Mouse (Mus musculus) limb, embryonic 12.5 days (tissue): ENCODE data around the gene Sostdc1. TPM values are rescaled to one million over a fixed set of nuclear protein-coding genes. Genes with fewer than 3 reads are reported as not detected.

Experiments used
- ATAC-seq: fragments of 200-750 bp; cut with Nextera tagmentation; 2 replicates; pipeline ENCODE4 v1.8.0; 2017; ENCODE audit warnings: low read depth, moderate TSS enrichment; ENCODE audit not compliant: insufficient number of reproducible peaks, insufficient read depth, low FRiP score, low TSS enrichment
- H3K27ac ChIP-seq: fragments of 300-500 bp; sonication (generic); 2 replicates; pipeline ENCODE4 v1.5.1; 2016; ENCODE audit warnings: mild to moderate bottlenecking, moderate library complexity
- H3K27me3 ChIP-seq: fragments of 300-500 bp; sonication (generic); 2 replicates; pipeline ENCODE4 v1.6.1; 2016; ENCODE audit warnings: mild to moderate bottlenecking, moderate library complexity
- H3K36me3 ChIP-seq: fragments of 300-500 bp; sonication (generic); 2 replicates; pipeline ENCODE4 v1.6.1; 2016; ENCODE audit warnings: mild to moderate bottlenecking, moderate library complexity
- H3K4me1 ChIP-seq: fragments of 300-500 bp; sonication (generic); replicated peaks from 2 replicates; pipeline ENCODE4 v1.6.1; 2016
- H3K4me2 ChIP-seq: fragments of 300-500 bp; sonication (generic); 2 replicates; pipeline ENCODE4 v1.6.1; 2016; ENCODE audit warnings: mild to moderate bottlenecking, moderate library complexity
- H3K4me3 ChIP-seq: fragments of 300-500 bp; sonication (generic); replicated peaks from 2 replicates; pipeline ENCODE4 v1.5.1; 2016; ENCODE audit warnings: mild to moderate bottlenecking
- H3K9ac ChIP-seq: fragments of 300-500 bp; sonication (generic); replicated peaks from 2 replicates; pipeline ENCODE4 v1.6.1; 2016; ENCODE audit warnings: mild to moderate bottlenecking, moderate library complexity
- H3K9me3 ChIP-seq: fragments of 300-500 bp; sonication (generic); 2 replicates; pipeline ENCODE4 v1.6.1; 2016; ENCODE audit warnings: mild to moderate bottlenecking, moderate library complexity
- WGBS: fragments of 180-500 bp; shearing (Covaris S2); methylation state at CpG from one replicate; pipeline ENCODE4 v1.1.7; 2016; 5-methylcytosine and 5-hydroxymethylcytosine counted together
- polyA plus RNA-seq: library from polyadenylated mRNA; unstranded; fragments of >200 nt; fragmentation: Nextera tagmentation; extraction: Ambion mirVana; gene quantifications from 2 replicates; pipeline ENCODE4 v1.2.1, GENCODE M21; 2016

Gene Sostdc1
- 44.2 and 47.6 TPM in 2 replicates for polyA plus RNA-seq

GRCm38 (mm10) chr12:36313916-36314315, at the start of gene Sostdc1:
Gene Sostdc1 (plus strand): TSS chr12:36314139.
- H3K4me1 ChIP-seq = peaks cover 30% of the 10 kb centered on the region
- H3K36me3 ChIP-seq = no peaks in the 10 kb centered on the region
- no peaks in the 10 kb centered on the region for H3K27me3 ChIP-seq
- no peaks in the 10 kb centered on the region for H3K9me3 ChIP-seq
- peak within 1 kb of the TSS; percentile 77 for H3K4me2 ChIP-seq
- H3K4me3 ChIP-seq = peak within 1 kb of the TSS; percentile 34
- 8% methylated on average over 7 of the region's 7 CpGs for WGBS
- H3K27ac ChIP-seq = peak within 1 kb of the TSS; percentile 46
- H3K9ac ChIP-seq = 0 out of 2 replicates have a peak within 1 kb of the TSS, but pooled peaks have one; percentile 18
- ATAC-seq = peak; percentile 63; the same call in 1 of the 2 replicates

GRCm38 (mm10) chr12:36267670-36268246, 46.2 kb upstream of the Sostdc1 start:
- no peak for ATAC-seq
- 88% methylated on average over 8 of the region's 8 CpGs for WGBS
- H3K9ac ChIP-seq = no peak overlapping the region
- no peak overlapping the region for H3K27ac ChIP-seq
- no peaks in the 10 kb centered on the region for H3K36me3 ChIP-seq
- H3K4me2 ChIP-seq = no peak overlapping the region
- H3K9me3 ChIP-seq = no peaks in the 10 kb centered on the region
- H3K27me3 ChIP-seq = no peaks in the 10 kb centered on the region
- H3K4me3 ChIP-seq = no peak overlapping the region
- H3K4me1 ChIP-seq = no peaks in the 10 kb centered on the region

DNA sequence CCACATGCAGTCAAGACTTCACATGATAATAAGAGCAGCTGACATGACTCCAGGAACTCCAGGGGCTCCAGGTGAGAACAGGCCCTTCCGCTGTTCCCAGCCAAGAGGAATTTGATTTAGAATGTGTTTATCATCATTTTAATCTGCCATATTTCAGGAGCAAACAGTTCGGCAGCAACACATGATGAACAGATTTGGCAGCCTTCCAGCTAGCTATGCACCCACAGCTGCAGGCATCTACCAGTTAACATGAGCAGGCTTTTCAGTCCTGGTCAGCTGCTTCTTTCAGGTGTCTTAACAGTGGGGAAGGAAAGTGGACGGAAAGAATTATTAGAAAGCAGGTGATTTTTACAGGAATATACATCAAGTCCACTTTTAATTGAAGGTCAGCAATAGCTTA, 39.1 kb upstream of the Sostdc1 start:
- Histone ChIP-seq H3K4me2 (no peak overlapping the region), H3K9me3 (no peaks in the 10 kb centered on the region), H3K9ac (no peak overlapping the region), H3K36me3 (no peaks in the 10 kb centered on the region), H3K4me1 (no peaks in the 10 kb centered on the region), H3K27me3 (no peaks in the 10 kb centered on the region), H3K4me3 (no peak overlapping the region), H3K27ac (no peak overlapping the region)
- no peak for ATAC-seq
- WGBS = 53% methylated on average over 3 of the region's 3 CpGs

DNA sequence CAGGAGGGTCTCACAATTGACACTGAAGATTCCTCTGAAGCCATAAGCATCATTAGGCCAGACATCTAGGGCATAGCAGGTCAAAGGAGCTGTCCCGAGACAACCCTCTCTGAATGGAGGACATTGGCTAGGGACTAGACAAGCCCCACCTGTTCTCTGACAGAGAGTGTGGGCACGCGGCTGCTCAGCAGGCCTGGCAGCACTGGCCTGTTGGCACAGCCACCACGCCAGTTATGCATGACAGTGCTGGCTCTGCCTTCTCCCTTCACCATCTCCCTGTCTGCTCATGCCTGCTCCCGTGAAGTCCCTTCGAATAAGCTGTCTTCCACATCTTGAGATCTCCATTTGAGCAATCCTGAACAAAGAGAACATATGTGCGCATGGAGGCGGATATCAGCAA, 24.3 kb upstream of the Sostdc1 start:
- Histone ChIP-seq H3K4me3 (no peak overlapping the region), H3K36me3 (no peaks in the 10 kb centered on the region), H3K9ac (no peak overlapping the region), H3K9me3 (no peaks in the 10 kb centered on the region), H3K27me3 (no peaks in the 10 kb centered on the region; the same call in 1 of the 2 replicates), H3K27ac (no peak overlapping the region), H3K4me1 (no peaks in the 10 kb centered on the region), H3K4me2 (no peak overlapping the region)
- no peak for ATAC-seq
- WGBS = 88% methylated on average over 8 of the region's 8 CpGs

DNA sequence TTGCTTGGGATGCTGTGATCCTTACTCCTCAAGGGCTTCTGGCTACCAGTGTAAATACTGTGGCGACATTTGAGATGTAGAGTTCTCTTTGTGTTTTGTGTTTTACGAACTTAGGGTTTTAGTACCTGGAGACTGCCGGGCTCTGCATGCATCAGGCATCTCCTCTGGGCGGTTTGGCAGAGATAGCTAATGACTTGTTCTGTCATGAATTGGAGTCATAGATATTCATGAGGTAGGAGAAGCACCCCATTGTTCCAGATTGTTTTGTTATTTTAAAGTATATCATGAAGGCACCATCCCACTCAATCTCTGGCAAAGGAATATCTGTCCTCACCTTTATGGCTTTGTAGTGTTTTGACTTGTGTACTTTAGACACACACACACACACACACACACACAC, 23.5 kb upstream of the Sostdc1 start:
- Histone ChIP-seq H3K4me1 (no peaks in the 10 kb centered on the region), H3K9ac (no peak overlapping the region), H3K27me3 (no peaks in the 10 kb centered on the region; the same call in 1 of the 2 replicates), H3K36me3 (no peaks in the 10 kb centered on the region), H3K9me3 (no peaks in the 10 kb centered on the region), H3K27ac (no peak overlapping the region), H3K4me3 (no peak overlapping the region), H3K4me2 (no peak overlapping the region)
- 71% methylated on average over 4 of the region's 4 CpGs for WGBS
- no peak for ATAC-seq

DNA sequence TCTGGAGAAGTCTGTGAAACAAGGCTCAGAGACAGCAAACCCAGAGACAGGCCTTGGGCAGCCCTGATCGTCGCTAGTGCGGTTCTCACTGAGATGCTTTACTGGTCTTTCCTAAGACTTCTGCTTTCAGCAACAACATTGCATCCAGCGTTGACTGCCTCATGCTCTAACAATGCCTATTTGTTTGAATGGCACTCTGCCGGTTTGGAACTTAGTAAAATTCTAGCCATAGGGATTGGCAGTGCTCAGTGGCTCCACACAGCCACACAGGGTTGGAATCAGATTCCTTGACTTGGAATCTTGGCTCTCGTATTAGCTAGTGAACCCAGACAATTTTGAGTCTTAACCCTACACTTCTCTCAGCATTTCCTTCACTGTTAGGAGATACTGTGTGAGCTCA, 22.6 kb upstream of the Sostdc1 start:
- Histone ChIP-seq H3K27me3 (no peaks in the 10 kb centered on the region; the same call in 1 of the 2 replicates), H3K9me3 (no peaks in the 10 kb centered on the region), H3K4me1 (no peaks in the 10 kb centered on the region), H3K4me2 (no peak overlapping the region), H3K36me3 (no peaks in the 10 kb centered on the region), H3K27ac (no peak overlapping the region), H3K4me3 (no peak overlapping the region), H3K9ac (no peak overlapping the region)
- WGBS = 85% methylated on average over 6 of the region's 6 CpGs
- no peak for ATAC-seq

DNA sequence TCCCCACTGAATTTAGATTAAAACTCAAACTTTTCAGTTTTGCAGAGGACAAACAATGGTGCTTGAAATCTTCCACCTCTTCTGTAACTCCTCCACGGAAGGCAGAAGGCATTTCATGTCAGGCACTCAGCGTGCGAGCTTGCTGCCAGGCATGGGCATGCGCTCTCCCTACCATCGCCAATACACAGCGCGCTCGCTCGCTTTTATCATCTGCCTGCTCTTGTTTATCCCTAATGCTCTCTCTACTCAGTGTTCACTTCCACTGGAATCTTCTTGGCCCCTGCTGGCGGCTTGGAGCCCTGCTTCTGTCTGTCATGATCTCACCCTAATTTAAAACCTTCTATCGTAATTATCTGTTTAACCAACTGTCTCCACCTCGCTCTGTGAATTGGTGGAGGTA, 11.6 kb upstream of the Sostdc1 start:
- H3K4me2 ChIP-seq = no peak overlapping the region
- H3K36me3 ChIP-seq = no peaks in the 10 kb centered on the region
- no peaks in the 10 kb centered on the region for H3K27me3 ChIP-seq
- H3K9me3 ChIP-seq = no peaks in the 10 kb centered on the region
- H3K27ac ChIP-seq = no peak overlapping the region
- H3K4me1 ChIP-seq = no peaks in the 10 kb centered on the region
- no peak overlapping the region for H3K9ac ChIP-seq
- no peak for ATAC-seq
- 83% methylated on average over 12 of the region's 12 CpGs for WGBS
- no peak overlapping the region for H3K4me3 ChIP-seq

- no peaks in the 10 kb centered on the region for H3K9me3 ChIP-seq
- 80% methylated on average over 8 of the region's 8 CpGs for WGBS
- no peaks in the 10 kb centered on the region for H3K36me3 ChIP-seq
- no peaks in the 10 kb centered on the region for H3K27me3 ChIP-seq
- ATAC-seq = no peak
- H3K4me1 ChIP-seq = no peaks in the 10 kb centered on the region
- no peak overlapping the region for H3K9ac ChIP-seq
- H3K4me2 ChIP-seq = no peak overlapping the region
- no peak overlapping the region for H3K4me3 ChIP-seq
- no peak overlapping the region for H3K27ac ChIP-seq
Observed at GRCm38 (mm10) chr12:36302905-36303642, 10.9 kb upstream of the Sostdc1 start.

GRCm38 (mm10) chr12:36308737-36309420, 5.1 kb upstream of the Sostdc1 start:
- no peak for ATAC-seq
- H3K27ac ChIP-seq = no peak overlapping the region
- H3K9me3 ChIP-seq = no peaks in the 10 kb centered on the region
- H3K4me3 ChIP-seq = no peak overlapping the region
- H3K4me2 ChIP-seq = no peak overlapping the region
- peaks cover 7% of the 10 kb centered on the region; the same call in 1 of the 2 replicates for H3K4me1 ChIP-seq
- H3K27me3 ChIP-seq = no peaks in the 10 kb centered on the region
- no peaks in the 10 kb centered on the region for H3K36me3 ChIP-seq
- 83% methylated on average over 6 of the region's 6 CpGs for WGBS
- H3K9ac ChIP-seq = no peak overlapping the region

DNA sequence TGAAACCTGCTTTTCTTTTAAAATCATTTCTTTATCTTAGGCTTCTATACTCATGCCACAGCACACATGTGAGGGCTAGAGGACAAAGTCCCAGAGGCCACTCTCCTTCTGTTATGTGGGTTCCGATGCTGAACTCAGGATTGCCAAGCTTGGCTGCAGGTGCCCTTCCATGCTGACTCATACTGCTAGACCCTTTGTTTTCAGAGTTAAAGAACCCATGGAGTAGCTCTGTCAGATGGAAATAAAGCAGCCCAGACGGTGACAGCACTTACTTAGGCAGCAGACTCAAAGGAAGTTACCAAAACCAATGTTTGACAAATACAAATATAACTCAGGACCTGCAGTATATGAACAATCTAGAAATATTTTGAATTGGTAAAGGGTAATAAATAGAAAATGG, 924 bp upstream of the Sostdc1 start:
- H3K4me2 ChIP-seq = no peak overlapping the region
- H3K4me3 ChIP-seq = no peak overlapping the region
- ATAC-seq = no peak
- WGBS = 44% methylated on average over 2 of the region's 2 CpGs
- no peaks in the 10 kb centered on the region for H3K9me3 ChIP-seq
- no peak overlapping the region for H3K27ac ChIP-seq
- no peaks in the 10 kb centered on the region for H3K27me3 ChIP-seq
- no peaks in the 10 kb centered on the region for H3K36me3 ChIP-seq
- peaks cover 23% of the 10 kb centered on the region for H3K4me1 ChIP-seq
- no peak overlapping the region for H3K9ac ChIP-seq

GRCm38 (mm10) chr12:36314446-36314845, 507 bp downstream of the Sostdc1 start:
- 43% methylated on average over 7 of the region's 7 CpGs for WGBS
- no peaks in the 10 kb centered on the region for H3K36me3 ChIP-seq
- no peak for ATAC-seq
- H3K4me1 ChIP-seq = peaks cover 30% of the 10 kb centered on the region
- peak overlapping the region; percentile 77 for H3K4me2 ChIP-seq
- H3K27me3 ChIP-seq = no peaks in the 10 kb centered on the region
- 0 out of 2 replicates have a peak overlapping the region, but pooled peaks have one; percentile 18 for H3K9ac ChIP-seq
- no peaks in the 10 kb centered on the region for H3K9me3 ChIP-seq
- peak overlapping the region; percentile 34 for H3K4me3 ChIP-seq
- H3K27ac ChIP-seq = peak overlapping the region; percentile 46
